Mouse (Mus musculus) lung, embryonic 14.5 days (tissue): ENCODE measurements at regions not wholly inside any gene's neighbourhood (a gene's known extent, or its start where the extent isn't known, plus 50 kb on each side); places are given as distances from the start of the nearest gene placed in this dataset.

Experiments used
- ATAC-seq: fragments of 200-750 bp; cut with Nextera tagmentation; 2 replicates; pipeline ENCODE4 v1.8.0; 2017; ENCODE audit warnings: mild to moderate bottlenecking, moderate TSS enrichment, moderate library complexity; ENCODE audit not compliant: insufficient read depth
- DNase-seq: peaks from one replicate; pipeline ENCODE4 v3.0.0-alpha.2; 2015
- H3K27ac ChIP-seq: fragments of 300-500 bp; sonication (generic); 2 replicates; pipeline ENCODE4 v1.5.1; 2014; ENCODE audit warnings: low read depth, mild to moderate bottlenecking, moderate library complexity
- H3K27me3 ChIP-seq: fragments of 300-500 bp; sonication (generic); 2 replicates; pipeline ENCODE4 v1.6.1; 2014; ENCODE audit warnings: low read length, control low read depth; ENCODE audit not compliant: insufficient read depth
- H3K36me3 ChIP-seq: fragments of 300-500 bp; sonication (generic); 2 replicates; pipeline ENCODE4 v1.6.1; 2014; ENCODE audit warnings: control low read depth; ENCODE audit not compliant: insufficient read depth
- H3K4me1 ChIP-seq: fragments of 300-500 bp; sonication (generic); 2 replicates; pipeline ENCODE4 v1.6.1; 2014; ENCODE audit warnings: antibody characterized with exemption, control low read depth; ENCODE audit not compliant: insufficient read depth
- H3K4me2 ChIP-seq: fragments of 300-500 bp; sonication (generic); 2 replicates; pipeline ENCODE4 v1.6.1; 2014; ENCODE audit warnings: mild to moderate bottlenecking
- H3K4me3 ChIP-seq: fragments of 300-500 bp; sonication (generic); 2 replicates; pipeline ENCODE4 v1.5.1; 2014; ENCODE audit warnings: low read depth, low read length
- H3K9ac ChIP-seq: fragments of 300-500 bp; sonication (generic); 2 replicates; pipeline ENCODE4 v1.6.1; 2014
- H3K9me3 ChIP-seq: fragments of 300-500 bp; sonication (generic); 2 replicates; pipeline ENCODE4 v1.6.1; 2016; ENCODE audit warnings: low read depth, low read length, control low read depth
- CTCF ChIP-seq: IDR thresholded peaks from 2 replicates; pipeline ENCODE4 v1.5.1; 2016; ENCODE audit warnings: antibody characterized with exemption, low read depth
- WGBS: fragments of 180-500 bp; shearing (Covaris S2); extraction: QIAGEN DNeasy Blood & Tissue Kit; methylation state at CpG from one replicate; pipeline ENCODE4 v1.1.7; 2014; 5-methylcytosine and 5-hydroxymethylcytosine counted together

GRCm38 (mm10) chr2:118004191-118004590, 107.5 kb upstream of the Thbs1 start:
- TF ChIP-seq CTCF = no peak
- 91% methylated on average over 5 of the region's 5 CpGs for WGBS
- no peak for DNase-seq
- Histone ChIP-seq H3K4me1 (peaks cover 7% of the 10 kb centered on the region; the same call in 1 of the 2 replicates), H3K36me3 (no peaks in the 10 kb centered on the region), H3K9me3 (no peaks in the 10 kb centered on the region; the same call in 1 of the 2 replicates), H3K4me2 (no peak overlapping the region), H3K4me3 (no peak overlapping the region), H3K9ac (no peak overlapping the region), H3K27ac (no peak overlapping the region), H3K27me3 (no peaks in the 10 kb centered on the region)
- ATAC-seq = no peak

GRCm38 (mm10) chr2:118007539-118008427, 103.9 kb upstream of the Thbs1 start:
- Histone ChIP-seq H3K9me3 (no peaks in the 10 kb centered on the region; the same call in 1 of the 2 replicates), H3K4me2 (peak overlapping the region; percentile 27), H3K4me1 (peaks cover 7% of the 10 kb centered on the region; the same call in 1 of the 2 replicates), H3K36me3 (no peaks in the 10 kb centered on the region), H3K9ac (no peak overlapping the region), H3K4me3 (no peak overlapping the region), H3K27ac (peak overlapping the region; percentile 90), H3K27me3 (no peaks in the 10 kb centered on the region)
- TF ChIP-seq CTCF = no peak
- 12% methylated on average over 10 of the region's 10 CpGs for WGBS
- ATAC-seq = peak; percentile 94
- DNase-seq = peak; percentile 83

GRCm38 (mm10) chr2:118011679-118012078, 100.0 kb upstream of the Thbs1 start:
- Histone ChIP-seq H3K9ac (no peak overlapping the region), H3K4me3 (no peak overlapping the region), H3K9me3 (no peaks in the 10 kb centered on the region; the same call in 1 of the 2 replicates), H3K27ac (no peak overlapping the region), H3K4me1 (peaks cover 7% of the 10 kb centered on the region; the same call in 1 of the 2 replicates), H3K4me2 (no peak overlapping the region), H3K27me3 (no peaks in the 10 kb centered on the region), H3K36me3 (no peaks in the 10 kb centered on the region)
- DNase-seq = no peak
- 82% methylated on average over 7 of the region's 7 CpGs for WGBS
- no peak for TF ChIP-seq CTCF
- no peak for ATAC-seq

- Histone ChIP-seq H3K4me3 (no peak overlapping the region), H3K27ac (no peak overlapping the region), H3K27me3 (no peaks in the 10 kb centered on the region), H3K4me2 (no peak overlapping the region), H3K4me1 (peaks cover 7% of the 10 kb centered on the region; the same call in 1 of the 2 replicates), H3K9ac (no peak overlapping the region), H3K9me3 (no peaks in the 10 kb centered on the region; the same call in 1 of the 2 replicates), H3K36me3 (no peaks in the 10 kb centered on the region)
- TF ChIP-seq CTCF = no peak
- DNase-seq = no peak
- 86% methylated on average over 3 of the region's 3 CpGs for WGBS
- ATAC-seq = no peak
Observed at GRCm38 (mm10) chr2:118012211-118012610, 99.5 kb upstream of the Thbs1 start.

- Histone ChIP-seq H3K9ac (no peak overlapping the region), H3K27me3 (no peaks in the 10 kb centered on the region), H3K4me2 (no peak overlapping the region), H3K36me3 (no peaks in the 10 kb centered on the region), H3K27ac (no peak overlapping the region), H3K9me3 (no peaks in the 10 kb centered on the region; the same call in 1 of the 2 replicates), H3K4me3 (no peak overlapping the region), H3K4me1 (0 out of 2 replicates have a peak, but pooled peaks cover under 1% of the 10 kb centered on the region)
- TF ChIP-seq CTCF = no peak
- DNase-seq (no peak), ATAC-seq (no peak)
- WGBS = 88% methylated on average over 3 of the region's 3 CpGs
Observed at GRCm38 (mm10) chr2:118013156-118013555, 98.5 kb upstream of the Thbs1 start.

GRCm38 (mm10) chr2:118015182-118015581, 96.5 kb upstream of the Thbs1 start:
- no peak for ATAC-seq
- Histone ChIP-seq H3K27me3 (no peaks in the 10 kb centered on the region), H3K4me2 (no peak overlapping the region), H3K4me3 (no peak overlapping the region), H3K9me3 (no peaks in the 10 kb centered on the region), H3K36me3 (no peaks in the 10 kb centered on the region), H3K9ac (no peak overlapping the region), H3K4me1 (no peaks in the 10 kb centered on the region), H3K27ac (no peak overlapping the region)
- no peak for TF ChIP-seq CTCF
- no peak for DNase-seq
- 49% methylated on average over 1 of the region's 1 CpGs for WGBS
